Mouse (Mus musculus) liver, postnatal 0 days (tissue): ENCODE measurements around the gene Ppwd1. TPM values are rescaled to one million over a fixed set of nuclear protein-coding genes. Genes with fewer than 3 reads are reported as not detected.

Experiments used
- ATAC-seq: fragments of 200-750 bp; cut with Nextera tagmentation; 2 replicates; pipeline ENCODE4 v1.8.0; 2017; ENCODE audit warnings: mild to moderate bottlenecking, moderate library complexity
- DNase-seq: peaks from one replicate; pipeline ENCODE4 v3.0.0-alpha.2; 2016
- H3K27ac ChIP-seq: fragments of 300-500 bp; sonication (generic); 2 replicates; pipeline ENCODE4 v1.5.1; 2014; ENCODE audit warnings: antibody characterized with exemption, moderate library complexity, mild to moderate bottlenecking, low read depth
- H3K27me3 ChIP-seq: fragments of 300-500 bp; sonication (generic); 2 replicates; pipeline ENCODE4 v1.6.1; 2014; ENCODE audit warnings: low read length, control low read depth, mixed read lengths; ENCODE audit not compliant: insufficient read depth
- H3K36me3 ChIP-seq: fragments of 300-500 bp; sonication (generic); replicated peaks from 2 replicates; pipeline ENCODE4 v1.6.1; 2014; ENCODE audit warnings: mild to moderate bottlenecking, control low read depth, low read length, moderate library complexity, mixed read lengths; ENCODE audit not compliant: insufficient read depth
- H3K4me1 ChIP-seq: fragments of 300-500 bp; sonication (generic); 2 replicates; pipeline ENCODE4 v1.6.1; 2014; ENCODE audit warnings: antibody characterized with exemption, mild to moderate bottlenecking, control low read depth; ENCODE audit not compliant: insufficient read depth
- H3K4me2 ChIP-seq: fragments of 300-500 bp; sonication (generic); 2 replicates; pipeline ENCODE4 v1.6.1; 2014; ENCODE audit warnings: low read depth, mild to moderate bottlenecking, low read length, moderate library complexity, mixed read lengths
- H3K4me3 ChIP-seq: fragments of 300-500 bp; sonication (generic); 2 replicates; pipeline ENCODE4 v1.5.1; 2014; ENCODE audit warnings: low read depth, low read length
- H3K9ac ChIP-seq: fragments of 300-500 bp; sonication (generic); replicated peaks from 2 replicates; pipeline ENCODE4 v1.6.1; 2014; ENCODE audit warnings: mild to moderate bottlenecking, moderate library complexity
- H3K9me3 ChIP-seq: fragments of 300-500 bp; sonication (generic); 2 replicates; pipeline ENCODE4 v1.6.1; 2016; ENCODE audit warnings: mild to moderate bottlenecking, control low read depth, low read length, mixed read lengths
- CTCF ChIP-seq: sonication (generic); IDR thresholded peaks from 2 replicates; pipeline ENCODE4 v1.5.1; 2016; ENCODE audit warnings: antibody characterized with exemption, low read depth
- EP300 ChIP-seq: IDR thresholded peaks from 2 replicates; pipeline ENCODE4 v1.6.1; 2016; ENCODE audit warnings: antibody characterized with exemption, low read depth, mild to moderate bottlenecking
- WGBS: fragments of 180-500 bp; shearing (Covaris S2); extraction: QIAGEN DNeasy Blood & Tissue Kit; methylation state at CpG from one replicate; pipeline ENCODE4 v1.1.7; 2014; ENCODE audit not compliant: insufficient replicate concordance; 5-methylcytosine and 5-hydroxymethylcytosine counted together
- polyA plus RNA-seq: library from polyadenylated mRNA; unstranded; fragments of >200 nt; fragmentation: Nextera tagmentation; extraction: Ambion mirVana; gene quantifications from 2 replicates; pipeline ENCODE4 v1.2.1, GENCODE M21; 2015

Gene Ppwd1
- polyA plus RNA-seq, 1 experiment from 2014 or later: 5.8 TPM

GRCm38 (mm10) chr13:104187357-104187756 is 41.3 kb downstream of the Ppwd1 start:
- no peak for DNase-seq
- H3K36me3 ChIP-seq: peaks cover 34% of the 10 kb centered on the region
- WGBS: 81% methylated on average over 4 of the region's 4 CpGs
- H3K9me3 ChIP-seq: no peaks in the 10 kb centered on the region
- H3K4me3 ChIP-seq: no peak overlapping the region
- no peaks in the 10 kb centered on the region for H3K4me1 ChIP-seq
- no peak overlapping the region for H3K27ac ChIP-seq
- H3K27me3 ChIP-seq: no peaks in the 10 kb centered on the region
- TF ChIP-seq EP300 (no peak), CTCF (no peak)
- no peak overlapping the region for H3K9ac ChIP-seq
- H3K4me2 ChIP-seq: no peak overlapping the region
- no peak for ATAC-seq

- WGBS: 12% methylated on average over 13 of the region's 13 CpGs
- DNase-seq: no peak
These were observed 49.3 kb downstream of the Ppwd1 start for GRCm38 (mm10) chr13:104179176-104179888.

GRCm38 (mm10) chr13:104178650-104179121 is 50.0 kb downstream of the Ppwd1 start, which contains the start of gene Trim23:
Trim23 (plus strand) TSS chr13:104178797.
- peak; percentile 96 for DNase-seq
- H3K36me3 ChIP-seq: peaks cover 12% of the 10 kb centered on the region
- no peak for TF ChIP-seq EP300
- TF ChIP-seq CTCF: peak; percentile 57
- peaks cover 8% of the 10 kb centered on the region for H3K4me1 ChIP-seq
- peak within 1 kb of the TSS; percentile 82 for H3K9ac ChIP-seq
- H3K4me2 ChIP-seq: peak within 1 kb of the TSS; percentile 77
- no peaks in the 10 kb centered on the region for H3K27me3 ChIP-seq
- peak; percentile 97 for ATAC-seq
- no peaks in the 10 kb centered on the region for H3K9me3 ChIP-seq
- H3K27ac ChIP-seq: peak within 1 kb of the TSS; percentile 90
- WGBS: under 1% methylated on average over 38 of the region's 38 CpGs
- peak within 1 kb of the TSS; percentile 78 for H3K4me3 ChIP-seq

More at GRCm38 (mm10) chr13:104179176-104179888, 49.3 kb downstream of the Ppwd1 start:
- peak; percentile 2; the same call in 1 of the 2 replicates for ATAC-seq
- Histone ChIP-seq H3K36me3 (peaks cover 12% of the 10 kb centered on the region), H3K9ac (peak overlapping the region; percentile 76), H3K27me3 (no peaks in the 10 kb centered on the region), H3K4me3 (peak overlapping the region; percentile 78), H3K27ac (peak overlapping the region; percentile 84), H3K4me2 (peak overlapping the region; percentile 71), H3K9me3 (no peaks in the 10 kb centered on the region), H3K4me1 (peaks cover 8% of the 10 kb centered on the region)
- peak; percentile 43; the same call in 1 of the 2 replicates for TF ChIP-seq EP300
- no peak for TF ChIP-seq CTCF

- Histone ChIP-seq H3K9me3 (no peaks in the 10 kb centered on the region), H3K4me2 (peak within 1 kb of the TSS; percentile 77), H3K36me3 (peaks cover 12% of the 10 kb centered on the region), H3K27ac (peak within 1 kb of the TSS; percentile 90), H3K4me3 (peak within 1 kb of the TSS; percentile 78), H3K4me1 (peaks cover 11% of the 10 kb centered on the region), H3K9ac (peak within 1 kb of the TSS; percentile 82), H3K27me3 (no peaks in the 10 kb centered on the region)
- peak; percentile 88 for DNase-seq
- WGBS: under 1% methylated on average over 32 of the region's 32 CpGs
- TF ChIP-seq CTCF (peak; percentile 6; the same call in 1 of the 2 replicates), EP300 (no peak)
- peak; percentile 84 for ATAC-seq
These were observed 50.6 kb downstream of the Ppwd1 start, which contains the start of gene Trappc13 for GRCm38 (mm10) chr13:104177796-104178649. Trappc13 (minus strand) TSS chr13:104178469.

GRCm38 (mm10) chr13:104176874-104177273 is 51.8 kb downstream of the Ppwd1 start:
- ATAC-seq: no peak
- peaks cover 14% of the 10 kb centered on the region for H3K4me1 ChIP-seq
- no peak for DNase-seq
- H3K27me3 ChIP-seq: no peaks in the 10 kb centered on the region
- H3K9me3 ChIP-seq: no peaks in the 10 kb centered on the region
- 44% methylated on average over 3 of the region's 3 CpGs for WGBS
- peaks cover 7% of the 10 kb centered on the region for H3K36me3 ChIP-seq
- H3K27ac ChIP-seq: no peak overlapping the region
- H3K4me2 ChIP-seq: peak overlapping the region; percentile 77
- peak overlapping the region; percentile 46; the same call in 1 of the 2 replicates for H3K9ac ChIP-seq
- H3K4me3 ChIP-seq: peak overlapping the region; percentile 78
- TF ChIP-seq CTCF: no peak
- no peak for TF ChIP-seq EP300

GRCm38 (mm10) chr13:104172498-104172897 is 56.1 kb downstream of the Ppwd1 start:
- H3K9ac ChIP-seq: no peak overlapping the region
- H3K4me2 ChIP-seq: 0 out of 2 replicates have a peak overlapping the region, but pooled peaks have one; percentile 18
- H3K9me3 ChIP-seq: no peaks in the 10 kb centered on the region
- H3K4me3 ChIP-seq: no peak overlapping the region
- ATAC-seq (peak; percentile 72), DNase-seq (no peak)
- peaks cover 11% of the 10 kb centered on the region for H3K36me3 ChIP-seq
- H3K27ac ChIP-seq: peak overlapping the region; percentile 67
- TF ChIP-seq CTCF: no peak
- TF ChIP-seq EP300: no peak
- H3K4me1 ChIP-seq: peaks cover 11% of the 10 kb centered on the region
- H3K27me3 ChIP-seq: no peaks in the 10 kb centered on the region
